Mouse (Mus musculus): ENCODE measurements around the gene Prdm10. TPM values are rescaled to one million over a fixed set of nuclear protein-coding genes. Genes with fewer than 3 reads are reported as not detected.
A peak's percentile ranks its signal among the peaks of the same experiment; 100 is the strongest.

Gene Prdm10
- 6.0 and 6.4 TPM in 2 replicates for polyA plus RNA-seq (2014; fragmentation: Nextera tagmentation; extraction: Ambion mirVana)

DNA sequence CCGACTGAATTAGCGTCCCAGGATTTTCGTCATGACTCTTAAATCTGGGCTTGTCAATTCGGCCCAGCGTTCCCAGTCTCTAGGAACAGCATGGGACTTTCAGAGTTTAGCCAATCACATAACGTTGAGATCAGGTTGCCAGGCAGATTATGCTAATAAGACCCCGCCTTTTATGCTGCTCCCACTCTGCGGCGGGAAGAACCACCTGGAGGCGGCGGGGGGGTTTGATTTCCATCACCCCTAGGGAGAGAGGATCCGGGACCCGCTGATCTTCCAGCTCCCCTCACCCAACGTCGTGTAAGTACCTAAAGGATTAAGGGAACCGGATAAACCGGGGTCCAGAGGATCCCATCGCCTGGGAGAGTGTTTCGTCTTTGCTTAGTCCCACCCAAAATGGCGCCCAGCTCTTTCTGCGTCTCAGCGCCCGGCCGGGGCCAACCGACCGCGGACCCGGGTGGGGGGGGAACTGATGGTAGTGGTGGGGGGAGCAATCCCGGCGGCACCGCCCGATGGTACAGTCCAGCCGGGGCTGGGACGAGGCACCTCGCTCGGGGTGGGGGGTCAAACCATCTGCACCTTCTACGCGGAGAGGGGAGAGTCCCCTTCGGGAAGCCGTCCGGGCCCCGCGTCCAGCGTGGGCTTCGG lies at the start of gene Prdm10:
Gene Prdm10, plus strand, starts transcription at position 173 of the 645 bp plus-strand sequence.
- ATAC-seq (replicated peaks; ENCODE audit: low FRiP score, low TSS enrichment, low read depth) = peak; percentile 94
- Histone ChIP-seq H3K27me3 (replicated peaks; ENCODE audit: control insufficient read depth, insufficient read depth, low read length) (no peaks in the 10 kb centered on the region), H3K9me3 (ENCODE audit: control insufficient read depth, low read length) (no peaks in the 10 kb centered on the region), H3K4me1 (replicated peaks; ENCODE audit: control insufficient read depth, insufficient read depth, low read length) (peaks cover 11% of the 10 kb centered on the region), H3K4me2 (ENCODE audit: low read length) (peak within 1 kb of the TSS; percentile 85), H3K9ac (ENCODE audit: low read length) (peak within 1 kb of the TSS; percentile 96), H3K27ac (ENCODE audit: low read depth) (peak within 1 kb of the TSS; percentile 100), H3K4me3 (ENCODE audit: low read depth, low read length) (peak within 1 kb of the TSS; percentile 79), H3K36me3 (ENCODE audit: control insufficient read depth, insufficient read depth, low read length) (no peaks in the 10 kb centered on the region)
- under 1% methylated on average over 29 of the region's 45 CpGs for WGBS
- DNase-seq (ENCODE audit: low spot score) = peak; percentile 99

DNA sequence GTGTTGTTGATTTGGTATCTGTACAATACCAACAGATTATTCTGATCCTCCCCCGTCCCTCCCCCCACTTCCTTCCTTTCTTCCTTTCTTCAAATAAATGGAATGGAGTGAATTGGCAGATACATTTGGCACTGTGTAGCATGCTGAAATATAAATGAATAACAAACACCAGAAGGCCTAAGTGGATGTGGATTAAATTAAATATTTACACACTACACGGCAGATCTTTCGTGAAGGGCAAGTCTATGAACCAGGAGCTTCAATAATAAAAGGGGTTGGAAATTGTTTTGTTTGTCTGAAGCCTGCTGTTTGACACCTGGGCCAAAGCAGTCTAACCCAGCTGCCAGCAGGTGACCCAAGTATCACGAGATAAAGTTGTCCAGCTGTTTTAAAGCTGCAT lies 45.3 kb upstream of the Prdm10 start:
- Histone ChIP-seq H3K4me2 (ENCODE audit: low read length) (no peak overlapping the region), H3K9me3 (ENCODE audit: control insufficient read depth, low read length) (no peaks in the 10 kb centered on the region), H3K36me3 (ENCODE audit: control insufficient read depth, insufficient read depth, low read length) (no peaks in the 10 kb centered on the region), H3K4me3 (ENCODE audit: low read depth, low read length) (no peak overlapping the region), H3K27me3 (replicated peaks; ENCODE audit: control insufficient read depth, insufficient read depth, low read length) (no peaks in the 10 kb centered on the region), H3K9ac (ENCODE audit: low read length) (no peak overlapping the region), H3K4me1 (replicated peaks; ENCODE audit: control insufficient read depth, insufficient read depth, low read length) (peaks cover 14% of the 10 kb centered on the region; the same call in 1 of the 2 replicates), H3K27ac (ENCODE audit: low read depth) (no peak overlapping the region)
- 19% methylated on average over 4 of the region's 4 CpGs for WGBS
- ATAC-seq (replicated peaks; ENCODE audit: low FRiP score, low TSS enrichment, low read depth) (no peak), DNase-seq (ENCODE audit: low spot score) (no peak)

DNA sequence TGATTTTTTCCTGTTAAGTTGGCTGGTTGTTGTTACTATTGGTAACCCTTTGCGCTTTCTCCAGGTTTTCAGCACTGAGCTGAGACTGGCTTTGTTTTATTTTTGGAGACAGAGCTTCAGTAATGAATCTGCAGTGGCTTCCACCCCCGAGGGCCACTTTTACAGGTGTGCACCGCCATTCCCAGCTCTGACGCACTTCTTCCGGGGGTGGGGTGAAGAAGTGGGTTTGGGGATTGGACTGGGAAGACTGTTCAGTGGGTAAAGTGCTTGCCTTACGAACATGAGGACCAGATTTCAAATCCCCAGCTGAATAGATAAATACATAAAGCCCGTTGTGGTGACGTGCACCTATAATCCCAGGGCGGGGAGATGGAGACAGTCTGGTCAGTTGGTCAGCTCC lies 44.8 kb upstream of the Prdm10 start:
- H3K27me3 ChIP-seq (replicated peaks; ENCODE audit: control insufficient read depth, insufficient read depth, low read length) = no peaks in the 10 kb centered on the region
- no peaks in the 10 kb centered on the region for H3K36me3 ChIP-seq (ENCODE audit: control insufficient read depth, insufficient read depth, low read length)
- DNase-seq (ENCODE audit: low spot score) (no peak), ATAC-seq (replicated peaks; ENCODE audit: low FRiP score, low TSS enrichment, low read depth) (no peak)
- WGBS = 69% methylated on average over 9 of the region's 9 CpGs
- no peak overlapping the region for H3K4me3 ChIP-seq (ENCODE audit: low read depth, low read length)
- H3K9ac ChIP-seq (ENCODE audit: low read length) = no peak overlapping the region
- H3K27ac ChIP-seq (ENCODE audit: low read depth) = no peak overlapping the region
- H3K9me3 ChIP-seq (ENCODE audit: control insufficient read depth, low read length) = no peaks in the 10 kb centered on the region
- peaks cover 14% of the 10 kb centered on the region; the same call in 1 of the 2 replicates for H3K4me1 ChIP-seq (replicated peaks; ENCODE audit: control insufficient read depth, insufficient read depth, low read length)
- no peak overlapping the region for H3K4me2 ChIP-seq (ENCODE audit: low read length)

DNA sequence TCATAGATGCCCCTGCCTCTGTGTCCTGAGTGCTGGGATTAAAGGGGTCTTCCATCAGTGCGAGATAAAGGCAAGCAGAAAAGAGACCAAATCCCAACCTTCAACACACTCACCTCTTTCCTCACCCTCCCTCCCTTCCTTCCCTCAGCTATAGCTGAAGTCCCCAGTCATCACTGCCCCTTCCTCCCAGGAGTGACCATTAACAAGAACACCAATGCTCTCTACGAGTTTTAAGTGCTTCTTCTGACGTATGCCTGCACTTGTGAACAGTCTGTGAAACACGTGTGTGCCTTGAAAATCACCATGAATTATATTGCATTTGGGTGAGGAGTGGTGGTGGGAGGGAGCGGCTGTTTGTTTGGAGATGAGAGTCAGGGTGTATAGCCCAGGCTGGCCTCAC lies 44.3 kb upstream of the Prdm10 start:
- WGBS = 62% methylated on average over 5 of the region's 5 CpGs
- Histone ChIP-seq H3K27ac (ENCODE audit: low read depth) (no peak overlapping the region), H3K9me3 (ENCODE audit: control insufficient read depth, low read length) (no peaks in the 10 kb centered on the region), H3K4me3 (ENCODE audit: low read depth, low read length) (no peak overlapping the region), H3K9ac (ENCODE audit: low read length) (no peak overlapping the region), H3K27me3 (replicated peaks; ENCODE audit: control insufficient read depth, insufficient read depth, low read length) (no peaks in the 10 kb centered on the region), H3K4me1 (replicated peaks; ENCODE audit: control insufficient read depth, insufficient read depth, low read length) (peaks cover 14% of the 10 kb centered on the region; the same call in 1 of the 2 replicates), H3K4me2 (ENCODE audit: low read length) (no peak overlapping the region), H3K36me3 (ENCODE audit: control insufficient read depth, insufficient read depth, low read length) (no peaks in the 10 kb centered on the region)
- no peak for DNase-seq (ENCODE audit: low spot score)
- ATAC-seq (replicated peaks; ENCODE audit: low FRiP score, low TSS enrichment, low read depth) = no peak

DNA sequence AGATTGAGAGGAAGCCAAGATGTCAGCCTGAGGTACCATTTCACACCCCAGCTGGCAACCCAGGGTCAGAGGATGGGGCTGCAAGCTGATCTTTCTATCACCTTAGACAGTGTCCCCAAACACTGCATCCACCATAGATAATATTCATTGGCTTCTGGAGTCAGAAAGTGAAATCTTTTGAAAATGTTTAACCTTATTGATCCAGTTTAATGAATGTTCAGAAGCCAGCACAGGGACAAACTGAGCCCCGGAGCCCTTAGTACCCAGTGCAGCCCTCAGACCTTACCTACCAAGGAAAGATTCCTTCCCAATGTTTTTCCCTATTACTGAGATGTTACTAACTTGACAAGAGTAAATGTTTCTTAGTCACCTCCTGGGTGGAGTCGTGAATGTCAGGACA lies 41.8 kb upstream of the Prdm10 start:
- Histone ChIP-seq H3K4me2 (ENCODE audit: low read length) (no peak overlapping the region), H3K27ac (ENCODE audit: low read depth) (no peak overlapping the region), H3K4me1 (replicated peaks; ENCODE audit: control insufficient read depth, insufficient read depth, low read length) (peaks cover 7% of the 10 kb centered on the region; the same call in 1 of the 2 replicates), H3K9me3 (ENCODE audit: control insufficient read depth, low read length) (no peaks in the 10 kb centered on the region), H3K9ac (ENCODE audit: low read length) (no peak overlapping the region), H3K27me3 (replicated peaks; ENCODE audit: control insufficient read depth, insufficient read depth, low read length) (no peaks in the 10 kb centered on the region), H3K36me3 (ENCODE audit: control insufficient read depth, insufficient read depth, low read length) (no peaks in the 10 kb centered on the region), H3K4me3 (ENCODE audit: low read depth, low read length) (no peak overlapping the region)
- no peak for DNase-seq (ENCODE audit: low spot score)
- 68% methylated on average over 2 of the region's 2 CpGs for WGBS
- no peak for ATAC-seq (replicated peaks; ENCODE audit: low FRiP score, low TSS enrichment, low read depth)

DNA sequence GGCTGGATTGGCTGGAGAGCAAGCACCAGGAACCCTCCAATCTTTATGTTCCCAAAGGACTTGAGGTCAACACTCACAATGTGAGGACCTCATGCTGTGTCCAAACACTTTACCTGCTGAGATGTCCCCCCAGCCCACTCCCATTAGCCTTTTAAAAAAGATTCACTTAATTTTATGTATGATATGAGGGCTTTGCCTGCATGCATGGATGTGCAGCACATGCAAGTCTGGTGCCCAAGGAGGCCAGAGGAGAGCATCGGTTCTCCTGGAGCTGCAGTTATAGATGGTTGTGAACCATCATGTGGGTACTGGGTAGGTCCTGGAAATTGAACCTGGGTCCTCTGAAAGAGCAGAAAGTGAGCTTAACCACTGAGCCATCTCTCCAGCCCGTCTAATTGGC lies 40.8 kb upstream of the Prdm10 start:
- no peak overlapping the region for H3K4me3 ChIP-seq (ENCODE audit: low read depth, low read length)
- peaks cover 7% of the 10 kb centered on the region; the same call in 1 of the 2 replicates for H3K4me1 ChIP-seq (replicated peaks; ENCODE audit: control insufficient read depth, insufficient read depth, low read length)
- ATAC-seq (replicated peaks; ENCODE audit: low FRiP score, low TSS enrichment, low read depth) = no peak
- no peak overlapping the region for H3K9ac ChIP-seq (ENCODE audit: low read length)
- no peak overlapping the region for H3K4me2 ChIP-seq (ENCODE audit: low read length)
- 93% methylated on average over 2 of the region's 2 CpGs for WGBS
- no peaks in the 10 kb centered on the region for H3K27me3 ChIP-seq (replicated peaks; ENCODE audit: control insufficient read depth, insufficient read depth, low read length)
- no peaks in the 10 kb centered on the region for H3K36me3 ChIP-seq (ENCODE audit: control insufficient read depth, insufficient read depth, low read length)
- no peaks in the 10 kb centered on the region for H3K9me3 ChIP-seq (ENCODE audit: control insufficient read depth, low read length)
- no peak overlapping the region for H3K27ac ChIP-seq (ENCODE audit: low read depth)
- no peak for DNase-seq (ENCODE audit: low spot score)

DNA sequence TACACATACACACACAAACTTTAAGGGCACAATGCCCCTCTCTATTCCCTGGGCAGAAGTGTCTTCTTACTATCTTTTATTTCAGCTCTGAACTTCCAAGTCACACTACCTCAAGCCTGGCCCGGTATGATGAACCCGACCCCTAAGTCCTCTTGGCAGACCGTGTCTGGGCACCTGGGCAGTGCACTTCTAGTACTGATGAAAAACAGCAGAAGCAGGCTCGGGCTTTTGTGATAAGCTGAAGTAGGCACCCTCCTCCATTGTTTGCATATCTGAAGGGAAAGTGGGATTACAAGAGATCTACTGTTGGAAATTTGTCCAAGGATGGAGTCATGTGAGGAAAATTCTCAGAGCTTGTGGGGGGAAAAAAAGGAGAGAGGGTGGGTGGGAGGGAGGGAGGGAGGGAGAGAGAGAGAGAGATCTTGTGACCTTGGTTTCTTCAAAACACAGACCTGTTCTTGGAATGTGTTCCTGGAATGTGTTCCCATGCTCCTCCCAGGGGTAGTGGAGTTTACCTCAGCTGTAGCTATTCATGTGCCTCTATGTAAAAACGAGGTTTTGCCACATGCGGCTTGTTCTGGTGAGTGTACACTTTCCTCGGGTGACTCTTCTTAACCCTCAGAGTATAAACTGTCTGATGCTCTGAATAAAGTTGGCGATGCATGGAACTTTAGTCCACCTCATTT lies 39.7 kb upstream of the Prdm10 start:
- no peaks in the 10 kb centered on the region for H3K9me3 ChIP-seq (ENCODE audit: control insufficient read depth, low read length)
- no peak for DNase-seq (ENCODE audit: low spot score)
- H3K4me3 ChIP-seq (ENCODE audit: low read depth, low read length) = no peak overlapping the region
- no peak for ATAC-seq (replicated peaks; ENCODE audit: low FRiP score, low TSS enrichment, low read depth)
- no peak overlapping the region for H3K27ac ChIP-seq (ENCODE audit: low read depth)
- no peaks in the 10 kb centered on the region for H3K4me1 ChIP-seq (replicated peaks; ENCODE audit: control insufficient read depth, insufficient read depth, low read length)
- 67% methylated on average over 8 of the region's 8 CpGs for WGBS
- H3K36me3 ChIP-seq (ENCODE audit: control insufficient read depth, insufficient read depth, low read length) = no peaks in the 10 kb centered on the region
- no peak overlapping the region for H3K9ac ChIP-seq (ENCODE audit: low read length)
- no peak overlapping the region for H3K4me2 ChIP-seq (ENCODE audit: low read length)
- H3K27me3 ChIP-seq (replicated peaks; ENCODE audit: control insufficient read depth, insufficient read depth, low read length) = no peaks in the 10 kb centered on the region

DNA sequence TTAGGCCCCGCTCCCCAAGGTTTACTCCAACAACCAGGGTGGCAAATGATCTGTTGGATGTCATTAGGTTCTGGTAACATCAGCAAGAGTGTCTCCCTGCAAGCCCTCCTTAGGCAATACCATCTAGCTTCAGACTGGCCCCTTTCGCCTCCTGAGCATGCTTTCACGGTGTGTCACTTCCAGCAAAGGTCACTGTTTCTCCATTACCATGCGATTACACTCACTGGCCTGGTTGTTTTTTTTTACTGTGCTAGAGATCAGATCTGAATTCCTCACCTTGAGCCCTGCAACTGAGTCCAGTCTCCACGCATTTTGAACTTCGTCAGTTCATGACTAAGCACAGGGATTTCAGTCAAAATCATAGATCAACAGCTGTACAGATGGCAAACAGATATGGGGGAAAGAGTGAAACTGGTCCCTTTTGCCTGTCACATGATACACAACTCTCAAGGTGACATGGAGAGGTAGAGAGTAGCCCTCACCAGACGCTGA lies 39.1 kb upstream of the Prdm10 start:
- Histone ChIP-seq H3K4me1 (replicated peaks; ENCODE audit: control insufficient read depth, insufficient read depth, low read length) (no peaks in the 10 kb centered on the region), H3K9ac (ENCODE audit: low read length) (no peak overlapping the region), H3K27ac (ENCODE audit: low read depth) (no peak overlapping the region), H3K9me3 (ENCODE audit: control insufficient read depth, low read length) (no peaks in the 10 kb centered on the region), H3K36me3 (ENCODE audit: control insufficient read depth, insufficient read depth, low read length) (no peaks in the 10 kb centered on the region), H3K4me3 (ENCODE audit: low read depth, low read length) (no peak overlapping the region), H3K4me2 (ENCODE audit: low read length) (no peak overlapping the region), H3K27me3 (replicated peaks; ENCODE audit: control insufficient read depth, insufficient read depth, low read length) (no peaks in the 10 kb centered on the region)
- 72% methylated on average over 7 of the region's 7 CpGs for WGBS
- DNase-seq (ENCODE audit: low spot score) (no peak), ATAC-seq (replicated peaks; ENCODE audit: low FRiP score, low TSS enrichment, low read depth) (no peak)
